Mouse (Mus musculus) v-Abl transformed pro-B cells (cell line): ENCODE data around the gene Parp14.

Experiments
- in situ Hi-C, 2 experiments: fragments of 400-800 bp; cut with MboI; formaldehyde crosslinking; loops; one replicate each; pipeline ENCODE4 v1.15.1; 2025; ENCODE audit not compliant: unreplicated experiment in 2 of 2

Gene Parp14

GRCm38 (mm10) chr16:35872410-35873006, 1.2 kb upstream of the Parp14 start:
- in situ Hi-C loops: loop anchor here (5.0 to 25.0 kb wide), 8 partner anchors 65 to 952 kb away; partner anchors contain the start of genes Dtx3l (in 2 of the 2), Parp9 (in 2 of the 2), Ccdc58 (in 1 of the 2) and Fam162a (in 1 of the 2)

GRCm38 (mm10) chr16:35871898-35872297, 554 bp upstream of the Parp14 start:
- in situ Hi-C loops: loop anchor here (5.0 to 25.0 kb wide), 8 partner anchors 65 to 953 kb away; partner anchors contain the start of genes Dtx3l (in 2 of the 2), Parp9 (in 2 of the 2), Ccdc58 (in 1 of the 2) and Fam162a (in 1 of the 2)

- in situ Hi-C loops: loop anchor here (5.0 to 25.0 kb wide), 8 partner anchors 67 to 954 kb away; partner anchors contain the start of genes Dtx3l (in 2 of the 2), Parp9 (in 2 of the 2), Ccdc58 (in 1 of the 2) and Fam162a (in 1 of the 2)
These were observed 730 bp downstream of the Parp14 start for GRCm38 (mm10) chr16:35870581-35871047.

- in situ Hi-C loops: loop anchor here (5.0 to 25.0 kb wide), 8 partner anchors 68 to 955 kb away; partner anchors contain the start of genes Dtx3l (in 2 of the 2), Parp9 (in 2 of the 2), Ccdc58 (in 1 of the 2) and Fam162a (in 1 of the 2)
These were observed 1.7 kb downstream of the Parp14 start for GRCm38 (mm10) chr16:35869656-35870055.

GRCm38 (mm10) chr16:35869126-35869525, 2.2 kb downstream of the Parp14 start:
- in situ Hi-C loops: loop anchor here in 1 of 2 experiments (25.0 kb wide), 1 partner anchor 507 kb away; the partner anchor contains the start of gene Sec22a

GRCm38 (mm10) chr16:35867726-35868125, 3.6 kb downstream of the Parp14 start:
- in situ Hi-C loops: loop anchor here in 1 of 2 experiments (25.0 kb wide), 1 partner anchor 505 kb away; the partner anchor contains the start of gene Sec22a

- in situ Hi-C loops: loop anchor here in 1 of 2 experiments (25.0 kb wide), 1 partner anchor 500 kb away; the partner anchor contains the start of gene Sec22a
These were observed 9.3 kb downstream of the Parp14 start for GRCm38 (mm10) chr16:35862057-35862456.

GRCm38 (mm10) chr16:35860236-35860635, 11.1 kb downstream of the Parp14 start:
- in situ Hi-C loops: loop anchor here in 1 of 2 experiments (25.0 kb wide), 1 partner anchor 498 kb away; the partner anchor contains the start of gene Sec22a

- in situ Hi-C loops: loop anchor here in 1 of 2 experiments (25.0 kb wide), 1 partner anchor 494 kb away; the partner anchor contains the start of gene Sec22a
These were observed 14.6 kb downstream of the Parp14 start for GRCm38 (mm10) chr16:35856766-35857165.

GRCm38 (mm10) chr16:35855846-35856245, 15.5 kb downstream of the Parp14 start:
- in situ Hi-C loops: loop anchor here in 1 of 2 experiments (25.0 kb wide), 1 partner anchor 494 kb away; the partner anchor contains the start of gene Sec22a

GRCm38 (mm10) chr16:35847138-35847537, 24.2 kb downstream of the Parp14 start:
- in situ Hi-C loops: loop anchor here in 1 of 2 experiments (25.0 kb wide), 1 partner anchor 735 kb away; no protein-coding TSS in a partner anchor

GRCm38 (mm10) chr16:35839680-35840079, 31.7 kb downstream of the Parp14 start:
- in situ Hi-C loops: loop anchor here in 1 of 2 experiments (25.0 kb wide), 1 partner anchor 727 kb away; no protein-coding TSS in a partner anchor

- in situ Hi-C loops: loop anchor here in 1 of 2 experiments (25.0 kb wide), 1 partner anchor 722 kb away; no protein-coding TSS in a partner anchor
These were observed 36.7 kb downstream of the Parp14 start for GRCm38 (mm10) chr16:35834653-35835052.

GRCm38 (mm10) chr16:35832926-35833325, 38.4 kb downstream of the Parp14 start:
- in situ Hi-C loops: loop anchor here in 1 of 2 experiments (25.0 kb wide), 1 partner anchor 721 kb away; no protein-coding TSS in a partner anchor

- in situ Hi-C loops: loop anchor here in 1 of 2 experiments (25.0 kb wide), 1 partner anchor 718 kb away; no protein-coding TSS in a partner anchor
These were observed 41.3 kb downstream of the Parp14 start for GRCm38 (mm10) chr16:35829999-35830398.

- in situ Hi-C loops: loop anchor here (5.0 to 25.0 kb wide), 4 partner anchors 40 to 455 kb away; partner anchors contain the start of genes Hspbap1 (in 1 of the 2) and Sec22a (in 1 of the 2)
These were observed 53.9 kb downstream of the Parp14 start for GRCm38 (mm10) chr16:35817255-35818089.

GRCm38 (mm10) chr16:35813119-35813518, 58.2 kb downstream of the Parp14 start:
- in situ Hi-C loops: loop anchor here in 1 of 2 experiments (25.0 kb wide), 1 partner anchor 451 kb away; the partner anchor contains the start of gene Sec22a

GRCm38 (mm10) chr16:35808838-35809237, 62.5 kb downstream of the Parp14 start:
- in situ Hi-C loops: loop anchor here in 1 of 2 experiments (25.0 kb wide), 1 partner anchor 447 kb away; the partner anchor contains the start of gene Sec22a

- in situ Hi-C loops: loop anchor here in 1 of 2 experiments (25.0 kb wide), 1 partner anchor 445 kb away; the partner anchor contains the start of gene Sec22a
These were observed 63.7 kb downstream of the Parp14 start for GRCm38 (mm10) chr16:35807663-35807992.
